Mouse (Mus musculus): ENCODE results near the gene Sh3pxd2b. TPM values are rescaled to one million over a fixed set of nuclear protein-coding genes. Genes with fewer than 3 reads are reported as not detected.

Gene Sh3pxd2b
- total RNA-seq, 1 experiment from 2014 or later: not detected

DNA sequence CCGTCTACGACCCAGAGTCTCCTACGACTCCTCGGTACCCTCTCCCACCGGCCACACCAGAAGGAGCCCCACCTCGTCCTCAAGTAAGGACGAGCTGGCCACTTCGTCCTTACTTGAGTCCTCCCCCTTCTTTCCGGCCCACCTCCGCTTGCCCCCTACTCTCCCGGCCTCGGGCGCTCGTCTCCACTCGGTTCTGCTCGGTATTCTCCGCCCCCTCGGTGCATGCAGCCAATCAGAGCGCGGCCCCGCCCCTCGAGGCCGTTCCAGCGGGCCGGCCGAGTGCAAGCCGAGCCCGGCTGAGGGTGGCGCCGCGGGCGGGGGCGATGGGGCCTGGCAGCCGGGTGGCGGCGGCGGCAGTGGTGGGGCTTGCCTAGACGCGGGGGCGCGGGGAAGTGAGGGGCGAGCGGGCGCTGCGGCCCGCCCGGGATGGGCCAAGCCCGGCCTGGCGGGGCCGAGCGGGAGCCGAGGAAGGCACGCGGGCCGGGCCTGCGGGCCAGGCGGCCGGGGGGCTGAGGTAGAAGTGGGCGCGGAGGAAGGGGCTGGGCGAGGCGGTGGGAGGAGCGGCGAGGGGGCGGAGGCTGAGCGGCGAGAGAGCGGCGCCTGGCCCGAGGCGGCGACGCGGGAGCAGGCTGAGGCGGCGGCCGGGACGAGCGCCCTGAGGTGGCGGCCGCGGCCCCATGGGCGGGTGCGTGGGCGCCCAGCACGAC lies 107.3 kb downstream of the Sh3pxd2b start, which contains the start of gene Ubtd2:
Gene Ubtd2 (plus strand): TSS at position 571 of the 707 bp plus-strand sequence.
- ATAC-seq (replicated peaks; ENCODE audit: insufficient number of reproducible peaks, low FRiP score, low TSS enrichment, poor library complexity, severe bottlenecking): peak; percentile 87

DNA sequence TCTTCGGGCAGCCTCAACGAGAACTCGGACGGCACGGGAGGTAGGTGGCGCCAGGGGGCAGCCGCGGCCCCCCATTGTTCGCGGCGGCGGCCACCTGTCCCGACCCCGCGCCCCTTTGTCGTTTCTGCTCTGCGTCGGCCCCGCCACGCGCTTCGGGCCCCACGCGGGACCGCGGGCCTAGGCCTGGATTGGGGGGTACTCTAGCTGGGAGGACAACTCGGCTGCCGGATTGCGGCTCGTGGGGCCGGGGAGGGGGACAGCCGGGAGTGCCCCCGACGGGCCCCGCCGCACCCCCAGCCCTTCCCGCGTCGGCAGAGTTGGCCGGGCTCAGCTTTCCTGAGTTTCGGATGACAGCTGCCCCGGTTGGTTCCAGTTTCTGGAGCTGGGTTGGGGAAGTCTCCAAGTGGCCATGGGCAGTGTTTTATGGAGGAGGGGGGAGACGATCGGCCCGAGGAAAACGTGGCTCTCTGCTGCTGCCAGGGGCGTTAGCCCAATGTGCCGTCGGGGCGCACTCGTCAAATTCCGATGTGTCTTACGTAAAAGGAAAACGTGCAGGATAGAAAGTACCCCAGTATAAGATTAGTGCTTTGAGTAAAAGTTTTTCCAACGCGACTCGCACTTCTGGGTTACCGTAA lies 108.0 kb downstream of the Sh3pxd2b start:
- no peak for ATAC-seq (replicated peaks; ENCODE audit: insufficient number of reproducible peaks, low FRiP score, low TSS enrichment, poor library complexity, severe bottlenecking)

DNA sequence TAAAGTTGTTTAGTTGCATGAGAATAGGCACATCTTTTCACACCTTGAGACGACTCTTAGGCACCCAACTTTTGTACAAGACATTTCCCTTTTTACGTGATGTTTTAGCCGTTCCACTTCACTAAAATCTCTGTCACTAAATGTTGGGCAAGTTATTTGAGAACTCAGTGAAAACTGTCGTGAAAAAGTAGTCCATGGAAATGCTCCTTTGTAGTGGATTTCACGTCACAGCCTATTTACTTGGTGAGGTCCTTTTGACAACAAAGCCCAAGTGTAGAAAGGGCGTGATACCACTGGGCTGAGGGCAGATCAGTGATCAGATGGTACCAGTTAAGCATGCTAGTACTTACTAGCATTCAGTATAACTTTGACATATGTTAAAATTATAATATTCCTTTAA lies 108.7 kb downstream of the Sh3pxd2b start:
- ATAC-seq (replicated peaks; ENCODE audit: insufficient number of reproducible peaks, low FRiP score, low TSS enrichment, poor library complexity, severe bottlenecking): no peak

DNA sequence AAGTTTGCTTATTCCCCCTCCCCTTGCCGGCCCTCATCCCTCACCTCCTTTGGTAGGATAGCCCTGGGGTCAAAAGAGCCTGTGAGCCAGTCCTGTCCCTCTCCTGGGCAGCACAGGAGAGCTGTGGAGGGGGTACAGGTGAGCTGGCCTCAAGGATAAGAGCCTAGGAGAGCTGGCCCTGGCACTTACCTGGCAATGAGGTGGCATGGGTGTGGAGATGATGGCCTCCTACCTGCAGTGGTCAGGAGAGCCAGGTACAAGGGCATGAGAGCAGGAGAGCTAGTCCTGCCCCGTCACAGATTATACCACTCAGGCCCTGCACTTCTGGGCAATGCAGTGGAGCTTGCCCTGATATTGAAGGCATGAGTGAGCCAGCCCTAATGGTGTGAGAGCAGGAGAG lies 116.7 kb downstream of the Sh3pxd2b start:
- no peak for ATAC-seq (replicated peaks; ENCODE audit: insufficient number of reproducible peaks, low FRiP score, low TSS enrichment, poor library complexity, severe bottlenecking)

DNA sequence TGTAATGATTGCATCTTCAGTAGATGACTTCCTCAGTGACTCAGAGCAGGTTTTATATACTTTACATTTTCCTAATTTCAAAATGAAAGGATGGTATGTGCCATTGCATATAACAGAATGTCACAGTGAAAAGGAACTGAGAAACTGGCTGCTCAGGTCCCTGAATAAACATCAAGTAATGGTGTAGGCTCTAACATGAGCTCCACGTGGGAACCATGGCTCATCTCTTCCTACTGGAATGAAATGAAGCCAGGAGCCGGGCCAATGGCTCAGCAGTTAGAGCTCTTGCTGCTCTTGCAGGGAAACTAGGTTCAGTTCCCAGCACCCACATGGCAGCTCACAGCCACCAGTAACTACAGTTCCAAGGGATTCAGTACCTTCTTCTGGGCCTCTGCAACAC lies 124.3 kb downstream of the Sh3pxd2b start:
- no peak for ATAC-seq (replicated peaks; ENCODE audit: insufficient number of reproducible peaks, low FRiP score, low TSS enrichment, poor library complexity, severe bottlenecking)

DNA sequence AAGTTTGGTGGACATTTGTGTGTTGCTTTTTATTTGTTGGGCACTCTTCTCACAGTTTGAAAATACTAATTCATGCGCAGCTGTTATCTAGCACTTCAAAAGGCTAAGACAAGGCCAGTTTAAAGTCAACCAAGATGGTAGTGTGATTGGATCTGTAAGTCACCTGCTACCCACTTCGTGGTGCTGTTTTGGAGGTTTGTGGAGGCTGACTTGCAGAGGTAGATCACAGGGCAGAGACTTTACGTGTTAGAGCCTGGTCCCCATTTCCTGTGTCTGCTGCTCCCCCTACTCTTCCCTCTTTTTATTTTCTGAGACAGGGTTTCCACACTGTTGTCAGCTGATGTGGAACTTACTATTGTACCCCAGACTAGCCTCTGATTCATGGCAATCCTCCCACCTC lies 127.1 kb downstream of the Sh3pxd2b start:
- no peak for ATAC-seq (replicated peaks; ENCODE audit: insufficient number of reproducible peaks, low FRiP score, low TSS enrichment, poor library complexity, severe bottlenecking)

DNA sequence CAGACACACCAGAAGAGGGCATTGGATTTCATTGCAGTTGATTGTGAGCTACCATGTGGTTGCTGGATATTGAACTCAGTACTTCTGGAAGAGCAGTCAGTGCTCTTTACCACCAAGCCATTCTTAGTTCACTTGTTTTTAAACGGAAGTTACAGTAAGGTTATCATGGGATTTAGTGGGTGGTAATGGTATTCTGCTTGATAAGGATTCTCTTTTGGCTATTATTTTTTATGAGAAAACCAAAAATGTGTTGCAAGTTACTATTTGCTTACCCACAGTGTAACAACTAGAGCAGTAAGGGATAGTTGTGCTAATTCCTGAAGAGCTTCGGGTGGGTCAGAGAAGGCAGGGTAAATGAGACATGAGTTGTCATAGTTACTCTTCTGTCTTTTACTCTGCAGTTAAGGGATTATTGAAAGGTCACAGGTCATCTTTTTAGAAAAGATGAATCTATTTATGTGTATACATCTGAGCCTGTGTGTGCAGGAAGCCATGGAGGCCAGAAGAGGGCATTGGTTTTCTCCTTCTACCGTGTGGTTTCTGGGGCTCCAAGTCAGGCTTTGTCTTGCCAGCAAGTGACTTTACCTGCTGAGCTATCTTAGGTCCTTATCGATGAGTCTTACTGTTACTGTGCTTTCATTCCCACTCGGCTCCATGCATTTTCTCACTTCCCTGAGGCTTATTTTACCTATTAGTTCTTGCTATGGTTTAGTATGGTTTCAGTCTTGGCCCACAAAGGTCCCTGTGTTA lies 128.0 kb downstream of the Sh3pxd2b start:
- ATAC-seq (replicated peaks; ENCODE audit: insufficient number of reproducible peaks, low FRiP score, low TSS enrichment, poor library complexity, severe bottlenecking): no peak

Other genes starting within 250 kb of the Sh3pxd2b start
- gene Il9r, start 147.5 kb upstream of the Sh3pxd2b start, total RNA-seq (2017): 0.11 to 4.6 TPM (median 3.1 TPM) in 3 replicates
- 17.2 to 21.3 TPM (median 19.0 TPM) in 3 replicates for gene Snrnp25, start 142.4 kb upstream of the Sh3pxd2b start, total RNA-seq (2017)
- gene Rhbdf1, start 125.5 kb upstream of the Sh3pxd2b start, total RNA-seq (2017): 0.48 to 2.3 TPM (median 1.9 TPM) in 3 replicates
- 6.3 to 14.3 TPM (median 9.1 TPM) in 3 replicates for gene Mpg, start 121.3 kb upstream of the Sh3pxd2b start, total RNA-seq (2017)
- 15.3 to 23.5 TPM (median 19.7 TPM) in 3 replicates for gene Nprl3, start 80.1 kb upstream of the Sh3pxd2b start, total RNA-seq (2017)
- gene Hba-x, start 71.4 kb upstream of the Sh3pxd2b start, total RNA-seq (2017): not detected in 3 replicates
- gene Hba-a1, start 64.3 kb upstream of the Sh3pxd2b start, total RNA-seq (2017): 197 to 2,631 TPM (median 2,328 TPM) in 3 replicates
- gene Hbq1b, start 60.9 kb upstream of the Sh3pxd2b start, total RNA-seq (2017): 6.8 TPM in 1 of 3 replicates, not detected in the others
- gene Hba-a2, start 51.3 kb upstream of the Sh3pxd2b start, total RNA-seq (2017): 1,478 to 24,418 TPM (median 22,273 TPM) in 3 replicates
- not detected in 3 replicates for gene Hbq1a, start 47.8 kb upstream of the Sh3pxd2b start, total RNA-seq (2017)
- gene Ubtd2, start 107.5 kb downstream of the Sh3pxd2b start, total RNA-seq (2017): 1.4 to 4.3 TPM (median 2.6 TPM) in 3 replicates
- 9.8 to 11.3 TPM (median 10.5 TPM) in 3 replicates for gene Efcab9, start 184.3 kb downstream of the Sh3pxd2b start, total RNA-seq (2017)
- gene Stk10, start 185.5 kb downstream of the Sh3pxd2b start, total RNA-seq (2017): 432 to 527 TPM (median 505 TPM) in 3 replicates

Data from monocyte, adult 5-6 weeks (primary cell).